ENCODE assay signal across 8 mouse cellular contexts in genomic region chr1:52748260-52748659, GRCm38 (mm10). TPM values are rescaled to one million over a fixed set of nuclear protein-coding genes. Genes with fewer than 3 reads are reported as not detected.
DNase-seq lines count a peak whose midpoint lies in the region; ATAC-seq and TF ChIP-seq lines count a peak whose summit lies in the region.

No protein-coding gene starts in this region.

- no peak overlapping the region for H3K4me2 ChIP-seq in midbrain, embryonic 14.5 days (ENCODE audit: low read length)
- no peak overlapping the region for H3K4me2 ChIP-seq in midbrain, embryonic 13.5 days (replicated peaks)
- H3K4me2 ChIP-seq in liver, embryonic 14.5 days (ENCODE audit: low read depth), result no peak overlapping the region

- H3K27me3 ChIP-seq in midbrain, embryonic 14.5 days (ENCODE audit: control insufficient read depth, insufficient read depth, low read length), result no peaks in the 10 kb centered on the region
- no peaks in the 10 kb centered on the region for H3K27me3 ChIP-seq in midbrain, embryonic 13.5 days
- H3K27me3 ChIP-seq in liver, embryonic 14.5 days (ENCODE audit: control insufficient read depth, insufficient read depth, low read length), result no peaks in the 10 kb centered on the region

- ATAC-seq in midbrain, embryonic 14.5 days (ENCODE audit: low FRiP score, low TSS enrichment), result no peak
- no peak; the same call in 1 of the 2 replicates for ATAC-seq in midbrain, embryonic 13.5 days
- no peak for ATAC-seq in liver, embryonic 14.5 days (ENCODE audit: insufficient read depth)

- H3K36me3 ChIP-seq in midbrain, embryonic 14.5 days (ENCODE audit: control insufficient read depth, insufficient read depth, low read length), result no peaks in the 10 kb centered on the region
- H3K36me3 ChIP-seq in midbrain, embryonic 13.5 days, result no peaks in the 10 kb centered on the region
- H3K36me3 ChIP-seq in liver, embryonic 14.5 days (replicated peaks; ENCODE audit: control insufficient read depth, insufficient read depth, low read depth), result no peaks in the 10 kb centered on the region

- intact Hi-C loops in heart, postnatal 36 days (cut with DNase I), result loop anchor here (1.0 to 5.0 kb wide), 3 partner anchors 100 to 451 kb away; partner anchors contain the start of gene Nemp2

- H3K4me1 ChIP-seq in midbrain, embryonic 14.5 days (ENCODE audit: control insufficient read depth, insufficient read depth, low read length), result no peaks in the 10 kb centered on the region
- no peaks in the 10 kb centered on the region for H3K4me1 ChIP-seq in midbrain, embryonic 13.5 days (replicated peaks)
- peaks cover 2% of the 10 kb centered on the region; the same call in 1 of the 2 replicates for H3K4me1 ChIP-seq in cortical plate, adult 2 months (ENCODE audit: control insufficient read depth, insufficient read depth, low read length)
- peaks cover 0 to 8% of the 10 kb centered on the region in 2 experiments; a peak in 2 of 4 replicates for H3K4me1 ChIP-seq in liver, embryonic 14.5 days (replicated peaks; ENCODE audit: control insufficient read depth in 2 of 2, insufficient read depth in 2 of 2, low read length in 1 of 2)

- no peak overlapping the region for H3K4me3 ChIP-seq in midbrain, embryonic 14.5 days (replicated peaks; ENCODE audit: low read depth, low read length)
- no peak overlapping the region for H3K4me3 ChIP-seq in midbrain, embryonic 13.5 days (replicated peaks)
- H3K4me3 ChIP-seq in cortical plate, adult 2 months (ENCODE audit: insufficient read depth, low read length), result no peak overlapping the region
- no peak overlapping the region for H3K4me3 ChIP-seq in liver, embryonic 14.5 days (ENCODE audit: insufficient read depth in 1 of 2, low read depth in 2 of 2, low read length in 2 of 2)

- DNase-seq in midbrain, embryonic 14.5 days, result peak; percentile 86
- DNase-seq in adrenal gland, adult (ENCODE audit: inconsistent age in 2 of 2, low spot score in 1 of 2), result peak; percentile 45 to 85
- peak; percentile 71 to 78 for DNase-seq in heart, postnatal 36 days
- peak in 1 of 3 experiments; percentile 11 for DNase-seq in liver, embryonic 14.5 days (ENCODE audit: low read depth in 3 of 3, low spot score in 3 of 3)
- DNase-seq in right cerebral cortex, postnatal 25 days, result peak; percentile 58
- DNase-seq in urinary bladder, postnatal 4 days (ENCODE audit: low spot score in 2 of 2), result peak; percentile 25 to 68

- 27% methylated on average over 3 of the region's 3 CpGs for WGBS in midbrain, embryonic 14.5 days
- WGBS in midbrain, embryonic 13.5 days, result 31% methylated on average over 3 of the region's 3 CpGs
- WGBS in liver, embryonic 14.5 days (ENCODE audit: insufficient replicate concordance), result 16% methylated on average over 3 of the region's 3 CpGs

- no peak for TF ChIP-seq EP300 in liver, embryonic 14.5 days (IDR thresholded peaks at IDR 0.05; ENCODE audit: low read depth)

- no peak overlapping the region for H3K9ac ChIP-seq in midbrain, embryonic 14.5 days (replicated peaks; ENCODE audit: low read length)
- no peak overlapping the region for H3K9ac ChIP-seq in midbrain, embryonic 13.5 days (replicated peaks)
- H3K9ac ChIP-seq in liver, embryonic 14.5 days (replicated peaks), result no peak overlapping the region

- TF ChIP-seq CTCF in cortical plate, adult 2 months (IDR thresholded peaks at IDR 0.05; ENCODE audit: extremely low read depth, insufficient read depth, low read length), result peak; percentile 48; the same call in 1 of the 2 replicates
- TF ChIP-seq CTCF in liver, embryonic 14.5 days (IDR thresholded peaks at IDR 0.05; ENCODE audit: low read depth), result peak; percentile 64

- H3K9me3 ChIP-seq in midbrain, embryonic 14.5 days (ENCODE audit: control insufficient read depth, low read length), result no peaks in the 10 kb centered on the region
- no peaks in the 10 kb centered on the region for H3K9me3 ChIP-seq in midbrain, embryonic 13.5 days
- H3K9me3 ChIP-seq in liver, embryonic 14.5 days (ENCODE audit: control insufficient read depth, low read length), result no peaks in the 10 kb centered on the region

- TF ChIP-seq POLR2A in cortical plate, adult 2 months (IDR thresholded peaks at IDR 0.05; ENCODE audit: extremely low read depth, insufficient read depth, low read length), result no peak

- H3K27ac ChIP-seq in midbrain, embryonic 14.5 days (replicated peaks; ENCODE audit: low read depth, low read length), result no peak overlapping the region
- H3K27ac ChIP-seq in midbrain, embryonic 13.5 days, result no peak overlapping the region
- H3K27ac ChIP-seq in cortical plate, adult 2 months (ENCODE audit: insufficient read depth, low read length), result no peak overlapping the region
- no peak overlapping the region for H3K27ac ChIP-seq in liver, embryonic 14.5 days

RNA-seq across cellular contexts. Expression of gene Mfsd6, which starts 21.0 kb away (rescaled TPM):
- 10.3 and 12.0 TPM in 2 replicates for polyA plus RNA-seq in midbrain, embryonic 14.5 days (2014; fragmentation: Nextera tagmentation; extraction: Ambion mirVana)
- 7.0 and 8.1 TPM in 2 replicates for polyA plus RNA-seq in midbrain, embryonic 13.5 days (2015; fragmentation: Nextera tagmentation; extraction: Ambion mirVana)
- 45.8 and 47.1 TPM in 2 replicates for polyA plus RNA-seq in cortical plate, adult 2 months (2012; rRNA removed)
- 10 to 100 TPM; 18.8 to 21.6 TPM for total RNA-seq in heart, postnatal 36 days (2021)
- polyA plus RNA-seq in liver, embryonic 14.5 days (2012; rRNA removed), result 0.31 and 0.47 TPM in 2 replicates
- polyA plus RNA-seq in liver, embryonic 14.5 days (2014; fragmentation: Nextera tagmentation; extraction: Ambion mirVana), result 0.34 and 0.52 TPM in 2 replicates
